Mouse (Mus musculus): ENCODE data around the gene Oas2.
"Not testable (repeated sequence)": the region's sequence is repeated elsewhere in the genome, so short reads cannot be mapped to it uniquely, and the experiment has no call there.

GRCm38 (mm10) chr5:120798943-120799342 is 49.3 kb upstream of the Oas2 start:
- not testable (repeated sequence) for TF ChIP-seq TAL1, GATA1 (IDR thresholded peaks at IDR 0.05; ENCODE audit: low read length)

Measured in erythroblast, embryonic 14.5 days (primary cell).